Mouse (Mus musculus) MEL (cell line): ENCODE measurements around the gene Usp25. TPM values are rescaled to one million over a fixed set of nuclear protein-coding genes. Genes with fewer than 3 reads are reported as not detected.

Experiments used
- DNase-seq: peaks from one replicate; pipeline ENCODE4 v3.0.0; 2011; ENCODE audit warnings: low read depth, low spot score
- H3K27ac ChIP-seq: 2 replicates; pipeline ENCODE4 v1.5.1; 2012; ENCODE audit warnings: low read depth, mild to moderate bottlenecking, control low read depth, low read length, moderate library complexity; ENCODE audit not compliant: control insufficient read depth
- H3K27me3 ChIP-seq, 2 experiments: fragments of 150-350 bp in 1 of 2; sonication (generic) in 1 of 2; 2 replicates each; pipeline ENCODE4 v1.6.1; 2012; ENCODE audit warnings: low read length in 2 of 2, mild to moderate bottlenecking in 2 of 2, improper control_type of control experiment in 1 of 2, moderate library complexity in 1 of 2; ENCODE audit not compliant: insufficient read depth in 2 of 2, control insufficient read depth in 1 of 2
- H3K36me3 ChIP-seq, 2 experiments: 2 replicates each; pipeline ENCODE4 v1.6.1; 2012 to 2014; ENCODE audit warnings: low read length in 2 of 2, improper control_type of control experiment in 1 of 2, inconsistent platforms in 1 of 2, mild to moderate bottlenecking in 1 of 2; ENCODE audit not compliant: insufficient read depth in 2 of 2, control insufficient read depth in 1 of 2
- H3K4me1 ChIP-seq, 2 experiments: fragments of 150-350 bp in 1 of 2; sonication (generic) in 1 of 2; 2 replicates each; pipeline ENCODE4 v1.6.1; 2012; ENCODE audit warnings: low read length in 2 of 2, improper control_type of control experiment in 1 of 2, mild to moderate bottlenecking in 1 of 2; ENCODE audit not compliant: insufficient read depth in 2 of 2, control insufficient read depth in 1 of 2
- H3K4me3 ChIP-seq, 2 experiments: fragments of 150-350 bp in 1 of 2; sonication (generic) in 1 of 2; 2 replicates each; pipeline ENCODE4 v1.5.1; 2012; ENCODE audit warnings: low read depth in 2 of 2, low read length in 2 of 2, mild to moderate bottlenecking in 2 of 2, moderate library complexity in 2 of 2, control low read depth in 1 of 2, improper control_type of control experiment in 1 of 2; ENCODE audit not compliant: control insufficient read depth in 1 of 2, insufficient read depth in 1 of 2
- H3K79me2 ChIP-seq: 2 replicates; pipeline ENCODE4 v1.6.1; 2012; ENCODE audit warnings: mild to moderate bottlenecking, low read length, moderate library complexity; ENCODE audit not compliant: control insufficient read depth, poor library complexity, insufficient read depth
- H3K9ac ChIP-seq: 2 replicates; pipeline ENCODE4 v1.6.1; 2012; ENCODE audit warnings: low read depth, mild to moderate bottlenecking, control low read depth, low read length, moderate library complexity; ENCODE audit not compliant: control insufficient read depth, poor library complexity, severe bottlenecking
- H3K9me3 ChIP-seq: fragments of 150-350 bp; sonication (generic); replicated peaks from 2 replicates; pipeline ENCODE4 v1.6.1; 2012; ENCODE audit warnings: mild to moderate bottlenecking, low read length, improper control_type of control experiment, moderate library complexity; ENCODE audit not compliant: insufficient read depth
- CHD2 ChIP-seq: IDR thresholded peaks from 2 replicates; pipeline ENCODE4 v1.6.1; 2011; ENCODE audit warnings: low read length, improper control_type of control experiment
- E2F4 ChIP-seq: IDR thresholded peaks from 2 replicates; pipeline ENCODE4 v1.6.1; 2011; ENCODE audit warnings: low read depth, low read length, improper control_type of control experiment, borderline replicate concordance
- ELF1 ChIP-seq: IDR thresholded peaks from 2 replicates; pipeline ENCODE4 v1.6.1; 2014; ENCODE audit warnings: low read depth, mild to moderate bottlenecking, inconsistent platforms, low read length, improper control_type of control experiment, moderate library complexity
- GATA1 ChIP-seq: IDR thresholded peaks from 2 replicates; pipeline ENCODE4 v1.6.1; 2011; ENCODE audit warnings: low read depth, low read length, improper control_type of control experiment
- KAT2A ChIP-seq: conservative IDR thresholded peaks from 2 replicates; pipeline ENCODE4 v1.6.1; 2012; ENCODE audit warnings: low read depth, low read length, improper control_type of control experiment, inconsistent platforms
- MAFK ChIP-seq: IDR thresholded peaks from 2 replicates; pipeline ENCODE4 v1.6.1; 2011; ENCODE audit warnings: low read depth, mild to moderate bottlenecking, low read length, improper control_type of control experiment, borderline replicate concordance
- POLR2A ChIP-seq, 2 experiments: IDR thresholded peaks; 2 replicates each; pipeline ENCODE4 v1.6.1; 2011 to 2012; ENCODE audit warnings: low read length in 2 of 2, mild to moderate bottlenecking in 2 of 2, control low read depth in 1 of 2, improper control_type of control experiment in 1 of 2, low read depth in 1 of 2, moderate library complexity in 1 of 2; ENCODE audit not compliant: control insufficient read depth in 1 of 2, insufficient read depth in 1 of 2, poor library complexity in 1 of 2
- POLR2AphosphoS5 ChIP-seq: IDR thresholded peaks from 2 replicates; pipeline ENCODE4 v1.6.1; 2012; ENCODE audit warnings: low read depth, borderline replicate concordance, mild to moderate bottlenecking, inconsistent platforms, low read length, moderate library complexity, mixed read lengths
- TCF12 ChIP-seq: IDR thresholded peaks from 2 replicates; pipeline ENCODE4 v1.6.1; 2014; ENCODE audit warnings: low read depth, mild to moderate bottlenecking, inconsistent platforms, low read length, improper control_type of control experiment, moderate library complexity
- UBTF ChIP-seq: IDR thresholded peaks from 2 replicates; pipeline ENCODE4 v1.6.1; 2012; ENCODE audit warnings: low read depth, mild to moderate bottlenecking, inconsistent platforms, low read length, improper control_type of control experiment, moderate library complexity, borderline replicate concordance; ENCODE audit not compliant: insufficient read depth
- ZC3H11A ChIP-seq: IDR thresholded peaks from 2 replicates; pipeline ENCODE4 v1.6.1; 2012; ENCODE audit warnings: low read depth, mild to moderate bottlenecking, inconsistent platforms, low read length, improper control_type of control experiment
- ZMIZ1 ChIP-seq: IDR thresholded peaks from 2 replicates; pipeline ENCODE4 v1.6.1; 2012; ENCODE audit warnings: low read depth, mild to moderate bottlenecking, inconsistent platforms, low read length, improper control_type of control experiment, moderate library complexity
- ZNF384 ChIP-seq: IDR thresholded peaks from 2 replicates; pipeline ENCODE4 v1.6.1; 2012; ENCODE audit warnings: low read depth, mild to moderate bottlenecking, inconsistent platforms, low read length, improper control_type of control experiment
- polyA plus RNA-seq, 2 experiments: library from polyadenylated mRNA; stranded (reverse) in 1 of 2; unstranded in 1 of 2; fragments of >175 nt in 1 of 2; fragments of >200 nt in 1 of 2; gene quantifications; 2 replicates each; pipeline versions ENCODE4 v1.2.1 to v1.2.4; 2012; ENCODE audit warnings: low replicate concordance in 2 of 2, low read depth in 1 of 2; ENCODE audit not compliant: insufficient read length in 2 of 2, insufficient read depth in 1 of 2, missing spikeins in 1 of 2
- total RNA-seq: library from RNA; depleted of rRNA; stranded (reverse); fragments of 300-350 nt; gene quantifications from 2 replicates; pipeline ENCODE4 v1.2.3, GENCODE M21; 2012

Usp25 gene
- total and polyA plus RNA-seq, 3 experiments: 43.0 to 45.6 TPM; not detected in 1

DNA sequence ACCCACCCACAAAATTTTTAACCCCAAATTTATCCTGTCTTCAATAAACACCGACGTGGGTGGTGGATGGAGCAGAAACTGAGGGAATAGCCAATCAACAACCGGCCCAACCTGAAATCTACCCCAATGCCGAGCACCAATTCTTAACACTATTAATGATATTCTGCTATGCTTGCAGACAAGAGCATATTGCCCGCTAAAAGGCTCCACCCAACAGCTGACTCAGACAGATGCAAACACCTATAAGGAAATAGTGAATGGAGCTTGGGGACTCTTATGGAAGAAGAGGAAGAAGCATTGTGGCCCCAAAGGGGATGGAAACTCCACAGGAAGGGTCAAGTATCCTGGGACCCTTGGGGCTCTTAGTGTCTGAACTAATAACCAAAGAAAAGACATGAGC is 133.3 kb downstream of the Usp25 start:
- Histone ChIP-seq H3K27me3 (peaks cover 0 to 2% of the 10 kb centered on the region in 2 experiments; a peak in 1 of 4 replicates), H3K4me3 (no peak overlapping the region), H3K4me1 (no peaks in the 10 kb centered on the region), H3K9ac (no peak overlapping the region), H3K27ac (no peak overlapping the region), H3K36me3 (no peaks in the 10 kb centered on the region), H3K79me2 (no peaks in the 10 kb centered on the region), H3K9me3 (no peaks in the 10 kb centered on the region)
- no peak for DNase-seq
- TF ChIP-seq ZC3H11A (no peak), E2F4 (no peak), KAT2A (no peak)

DNA sequence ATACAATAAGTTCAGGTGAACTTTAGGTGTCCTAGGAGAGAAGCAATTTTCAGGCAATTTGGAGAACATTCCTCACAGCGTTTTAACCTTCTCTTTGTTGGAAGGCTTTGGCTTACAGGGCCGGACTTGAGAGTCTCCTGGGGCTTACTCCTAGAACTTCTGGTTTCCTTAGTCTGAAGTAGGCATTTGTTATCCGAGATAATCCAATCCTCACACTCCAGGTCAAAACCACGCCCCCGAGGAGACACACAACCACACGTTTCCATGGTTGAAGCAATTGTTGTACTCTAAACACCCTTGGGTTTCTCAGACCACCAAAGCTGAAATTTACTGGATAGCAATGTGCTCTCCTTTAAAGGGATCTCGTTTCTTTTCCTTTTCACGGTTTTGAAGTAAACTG is 136.8 kb downstream of the Usp25 start:
- no peak for DNase-seq
- Histone ChIP-seq H3K27me3 (peaks cover 0 to 2% of the 10 kb centered on the region in 2 experiments; a peak in 1 of 4 replicates), H3K9me3 (no peaks in the 10 kb centered on the region), H3K79me2 (no peaks in the 10 kb centered on the region), H3K4me1 (no peaks in the 10 kb centered on the region), H3K36me3 (no peaks in the 10 kb centered on the region), H3K9ac (no peak overlapping the region), H3K27ac (no peak overlapping the region), H3K4me3 (no peak overlapping the region)
- TF ChIP-seq MAFK (no peak), CHD2 (no peak), GATA1 (no peak), ZC3H11A (no peak), ELF1 (no peak), ZNF384 (no peak), UBTF (no peak), POLR2A (IDR thresholded peaks at IDR 0.05; ENCODE audit: control insufficient read depth in 1 of 2, insufficient read depth in 1 of 2, low read depth in 1 of 2, low read length in 2 of 2, poor library complexity in 1 of 2) (no peak), TCF12 (no peak), ZMIZ1 (no peak)

- H3K27ac ChIP-seq: no peak overlapping the region
- H3K27me3 ChIP-seq: peaks cover 0 to 2% of the 10 kb centered on the region in 2 experiments; a peak in 1 of 4 replicates
- H3K9ac ChIP-seq: no peak overlapping the region
- H3K4me1 ChIP-seq: no peaks in the 10 kb centered on the region
- DNase-seq: no peak
- no peaks in the 10 kb centered on the region for H3K36me3 ChIP-seq
- H3K4me3 ChIP-seq: no peak overlapping the region
- H3K9me3 ChIP-seq: no peaks in the 10 kb centered on the region
- no peak for TF ChIP-seq POLR2AphosphoS5
- TF ChIP-seq, all 39 proteins: peak for 0
- no peaks in the 10 kb centered on the region for H3K79me2 ChIP-seq
These were observed 137.4 kb downstream of the Usp25 start for GRCm38 (mm10) chr16:77150884-77151283.
